Mouse (Mus musculus) heart, embryonic 12.5 days (tissue): Measurements from ENCODE around the gene Olfr550. TPM values are rescaled to one million over a fixed set of nuclear protein-coding genes. Genes with fewer than 3 reads are reported as not detected.
"Not testable (repeated sequence)": the region's sequence is repeated elsewhere in the genome, so short reads cannot be mapped to it uniquely, and the experiment has no call there.

Experiments
- ATAC-seq: fragments of 200-750 bp; cut with Nextera tagmentation; 2 replicates; pipeline ENCODE4 v1.8.0; 2017; ENCODE audit warnings: moderate TSS enrichment, moderate library complexity; ENCODE audit not compliant: insufficient number of reproducible peaks, low FRiP score
- H3K27ac ChIP-seq: fragments of 300-500 bp; sonication (generic); 2 replicates; pipeline ENCODE4 v1.5.1; 2016; ENCODE audit warnings: mild to moderate bottlenecking, moderate library complexity; ENCODE audit not compliant: poor library complexity, severe bottlenecking
- H3K27me3 ChIP-seq: fragments of 300-500 bp; sonication (generic); replicated peaks from 2 replicates; pipeline ENCODE4 v1.6.1; 2016; ENCODE audit warnings: mild to moderate bottlenecking, moderate library complexity
- H3K36me3 ChIP-seq: fragments of 300-500 bp; sonication (generic); 2 replicates; pipeline ENCODE4 v1.6.1; 2016; ENCODE audit warnings: mild to moderate bottlenecking, moderate library complexity
- H3K4me1 ChIP-seq: fragments of 300-500 bp; sonication (generic); replicated peaks from 2 replicates; pipeline ENCODE4 v1.6.1; 2016; ENCODE audit warnings: mild to moderate bottlenecking
- H3K4me2 ChIP-seq: fragments of 300-500 bp; sonication (generic); 2 replicates; pipeline ENCODE4 v1.6.1; 2016; ENCODE audit warnings: mild to moderate bottlenecking, moderate library complexity
- H3K4me3 ChIP-seq: fragments of 300-500 bp; sonication (generic); 2 replicates; pipeline ENCODE4 v1.5.1; 2016; ENCODE audit warnings: mild to moderate bottlenecking
- H3K9ac ChIP-seq: fragments of 300-500 bp; sonication (generic); 2 replicates; pipeline ENCODE4 v1.6.1; 2016; ENCODE audit warnings: mild to moderate bottlenecking, moderate library complexity
- H3K9me3 ChIP-seq: fragments of 300-500 bp; sonication (generic); replicated peaks from 2 replicates; pipeline ENCODE4 v1.6.1; 2016; ENCODE audit warnings: mild to moderate bottlenecking, moderate library complexity
- WGBS: fragments of 180-500 bp; shearing (Covaris S2); methylation state at CpG from one replicate; pipeline ENCODE4 v1.1.7; 2016; 5-methylcytosine and 5-hydroxymethylcytosine counted together
- polyA plus RNA-seq: library from polyadenylated mRNA; unstranded; fragments of >200 nt; fragmentation: Nextera tagmentation; extraction: Ambion mirVana; gene quantifications from 2 replicates; pipeline ENCODE4 v1.2.1, GENCODE M21; 2016

The Olfr550 gene
- polyA plus RNA-seq, 1 experiment from 2014 or later, result not detected

GRCm38 (mm10) chr7:102591786-102592185 lies 20.5 kb downstream of the Olfr550 start, which contains the start of gene Olfr551:
Gene Olfr551, minus strand, starts transcription at chr7:102591886.
- Histone ChIP-seq H3K4me1 (no peaks in the 10 kb centered on the region), H3K27me3 (no peaks in the 10 kb centered on the region), H3K4me3 (no peak within 1 kb of the TSS), H3K9me3 (no peaks in the 10 kb centered on the region), H3K36me3 (no peaks in the 10 kb centered on the region), H3K9ac (no peak within 1 kb of the TSS), H3K27ac (no peak within 1 kb of the TSS), H3K4me2 (no peak within 1 kb of the TSS)
- ATAC-seq, result no peak
- 87% methylated on average over 3 of the region's 3 CpGs for WGBS

GRCm38 (mm10) chr7:102597378-102598031 lies 26.3 kb downstream of the Olfr550 start, which contains the start of gene Olfr552:
Gene Olfr552, plus strand, starts transcription at chr7:102597770.
- Histone ChIP-seq H3K36me3 (no peaks in the 10 kb centered on the region), H3K4me1 (no peaks in the 10 kb centered on the region), H3K27me3 (no peaks in the 10 kb centered on the region), H3K27ac (no peak within 1 kb of the TSS), H3K4me2 (no peak within 1 kb of the TSS), H3K9me3 (no peaks in the 10 kb centered on the region), H3K9ac (no peak within 1 kb of the TSS), H3K4me3 (no peak within 1 kb of the TSS)
- 52% methylated on average over 1 of the region's 1 CpGs for WGBS
- no peak for ATAC-seq

- no peak within 1 kb of the TSS for H3K4me3 ChIP-seq
- H3K27me3 ChIP-seq, result no peaks in the 10 kb centered on the region
- H3K27ac ChIP-seq, result no peak within 1 kb of the TSS
- no peak for ATAC-seq
- no peak within 1 kb of the TSS for H3K9ac ChIP-seq
- no peak within 1 kb of the TSS for H3K4me2 ChIP-seq
- H3K36me3 ChIP-seq, result no peaks in the 10 kb centered on the region
- H3K9me3 ChIP-seq, result no peaks in the 10 kb centered on the region
- no peaks in the 10 kb centered on the region for H3K4me1 ChIP-seq
These were observed 46.9 kb downstream of the Olfr550 start, which contains the start of gene Olfr553 for GRCm38 (mm10) chr7:102618118-102618517. Gene Olfr553, minus strand, starts transcription at chr7:102618218.

GRCm38 (mm10) chr7:102619608-102620007 lies 48.4 kb downstream of the Olfr550 start:
- no peaks in the 10 kb centered on the region for H3K27me3 ChIP-seq
- no peak overlapping the region for H3K9ac ChIP-seq

GRCm38 (mm10) chr7:102620368-102620767 lies 49.1 kb downstream of the Olfr550 start:
- not testable (repeated sequence) for H3K36me3 ChIP-seq, H3K9me3 ChIP-seq, ATAC-seq, H3K4me3 ChIP-seq, H3K9ac ChIP-seq, H3K4me1 ChIP-seq, H3K27me3 ChIP-seq, H3K27ac ChIP-seq, H3K4me2 ChIP-seq
- 85% methylated on average over 19 of the region's 19 CpGs for WGBS

More at GRCm38 (mm10) chr7:102619608-102620007, 48.4 kb downstream of the Olfr550 start:
- Histone ChIP-seq H3K27ac (no peak overlapping the region), H3K4me1 (no peaks in the 10 kb centered on the region), H3K9me3 (no peaks in the 10 kb centered on the region), H3K36me3 (no peaks in the 10 kb centered on the region), H3K4me2 (no peak overlapping the region), H3K4me3 (no peak overlapping the region)
- 46% methylated on average over 5 of the region's 5 CpGs for WGBS
- no peak for ATAC-seq

Other genes starting within 250 kb of the Olfr550 start
- 134 and 145 TPM in 2 replicates for gene Rrm1, start 129.7 kb upstream of the Olfr550 start, polyA plus RNA-seq
- gene Olfr543, start 89.8 kb upstream of the Olfr550 start, polyA plus RNA-seq, result 0.15 TPM in 1 of 2 replicates, not detected in the other
- 0.06 and 0.08 TPM in 2 replicates for gene Olfr544, start 83.1 kb upstream of the Olfr550 start, polyA plus RNA-seq
- gene Olfr545, start 71.9 kb upstream of the Olfr550 start, polyA plus RNA-seq, result not detected in 2 replicates
- gene Olfr547, start 36.7 kb upstream of the Olfr550 start, polyA plus RNA-seq, result not detected in 2 replicates
- not detected in 2 replicates for gene Olfr548-ps1, start 30.5 kb upstream of the Olfr550 start, polyA plus RNA-seq
- not detected in 2 replicates for gene Olfr549, start 21.6 kb upstream of the Olfr550 start, polyA plus RNA-seq
- 0.46 and 0.49 TPM in 2 replicates for gene Trim21, start 6.0 kb upstream of the Olfr550 start, polyA plus RNA-seq
- gene Olfr551, start 20.4 kb downstream of the Olfr550 start, polyA plus RNA-seq, result not detected in 2 replicates
- not detected in 2 replicates for gene Olfr552, start 26.3 kb downstream of the Olfr550 start, polyA plus RNA-seq
- gene Olfr553, start 46.8 kb downstream of the Olfr550 start, polyA plus RNA-seq, result not detected in 2 replicates
- gene Olfr554, start 67.0 kb downstream of the Olfr550 start, polyA plus RNA-seq, result not detected in 2 replicates
- gene Olfr555, start 87.4 kb downstream of the Olfr550 start, polyA plus RNA-seq, result not detected in 2 replicates
- gene Olfr556, start 93.5 kb downstream of the Olfr550 start, polyA plus RNA-seq, result not detected in 2 replicates
- gene Trim68, start 115.9 kb downstream of the Olfr550 start, polyA plus RNA-seq, result 14.1 and 14.7 TPM in 2 replicates
- gene Olfr557, start 124.5 kb downstream of the Olfr550 start, polyA plus RNA-seq, result not detected in 2 replicates
- gene Olfr558, start 130.8 kb downstream of the Olfr550 start, polyA plus RNA-seq, result not detected in 2 replicates
- gene Olfr33, start 147.6 kb downstream of the Olfr550 start, polyA plus RNA-seq, result not detected in 2 replicates
- gene Olfr559, start 156.0 kb downstream of the Olfr550 start, polyA plus RNA-seq, result not detected in 2 replicates
- gene Olfr560, start 187.9 kb downstream of the Olfr550 start, polyA plus RNA-seq, result not detected in 2 replicates
- gene Olfr78, start 188.0 kb downstream of the Olfr550 start, polyA plus RNA-seq, result not detected in 2 replicates
- not detected in 2 replicates for gene Olfr561, start 199.8 kb downstream of the Olfr550 start, polyA plus RNA-seq
- gene Olfr564, start 232.0 kb downstream of the Olfr550 start, polyA plus RNA-seq, result not detected in 2 replicates